ENCODE assay signal across 25 mouse cellular contexts in genomic region chr19:57767051-57767450, GRCm38 (mm10).
"Had no signal": no experiment of that assay in that cellular context is flagged by ENCODE, and none has a peak within 500 bp of the region (broad histone marks: within the 10 kb centered on the region; RNA-seq: fewer than 3 reads in every experiment).

No protein-coding gene starts in this region.

- H3K9ac ChIP-seq: embryonic facial prominence, embryonic 12.5 days; embryonic facial prominence, embryonic 13.5 days; embryonic facial prominence, embryonic 15.5 days; forebrain, embryonic 12.5 days; forebrain, embryonic 13.5 days; forebrain, embryonic 15.5 days; forebrain, postnatal 0 days had no signal

- H3K4me1 ChIP-seq: embryonic facial prominence, embryonic 10.5 days; embryonic facial prominence, embryonic 12.5 days; embryonic facial prominence, embryonic 13.5 days; embryonic facial prominence, embryonic 15.5 days; forebrain, embryonic 10.5 days; forebrain, embryonic 12.5 days; forebrain, embryonic 13.5 days; forebrain, embryonic 15.5 days had no signal

- H3K4me3 ChIP-seq: embryonic facial prominence, embryonic 10.5 days; embryonic facial prominence, embryonic 12.5 days; embryonic facial prominence, embryonic 13.5 days; embryonic facial prominence, embryonic 15.5 days; erythroblast, embryonic 14.5 days; forebrain, embryonic 10.5 days; forebrain, embryonic 12.5 days; forebrain, embryonic 13.5 days; forebrain, embryonic 15.5 days; gastrocnemius, adult 2 months; heart, adult 2 months had no signal

- H3K9me3 ChIP-seq: embryonic facial prominence, embryonic 10.5 days; embryonic facial prominence, embryonic 12.5 days; embryonic facial prominence, embryonic 13.5 days; embryonic facial prominence, embryonic 15.5 days; forebrain, embryonic 10.5 days; forebrain, embryonic 12.5 days; forebrain, embryonic 13.5 days; forebrain, embryonic 15.5 days had no signal

- H3K27ac ChIP-seq: embryonic facial prominence, embryonic 10.5 days; embryonic facial prominence, embryonic 12.5 days; embryonic facial prominence, embryonic 13.5 days; embryonic facial prominence, embryonic 15.5 days; forebrain, embryonic 10.5 days; forebrain, embryonic 12.5 days; forebrain, embryonic 13.5 days; forebrain, embryonic 15.5 days; gastrocnemius, adult 2 months; heart, adult 2 months had no signal

- DNase-seq: cerebellum, adult 9-10 months; cerebellum, adult 9-11 months; cerebellum, postnatal 10 days; cerebellum, postnatal 14 days; cerebellum, postnatal 25 days; cerebellum, postnatal 36 days; embryo, embryonic 11 days; forebrain, postnatal 0 days; gastrocnemius, adult 2 months; gastrocnemius, postnatal 10 days; gastrocnemius, postnatal 14 days; gastrocnemius, postnatal 25 days; gastrocnemius, postnatal 36 days; heart, adult 11 months; heart, adult 18-20 months; heart, adult 2 months had no signal

- H3K36me3 ChIP-seq: embryonic facial prominence, embryonic 12.5 days; forebrain, embryonic 12.5 days; forebrain, embryonic 15.5 days had no signal

- H3K27me3 ChIP-seq: embryonic facial prominence, embryonic 12.5 days; embryonic facial prominence, embryonic 13.5 days; embryonic facial prominence, embryonic 15.5 days; forebrain, embryonic 12.5 days; forebrain, embryonic 13.5 days; forebrain, embryonic 15.5 days had no signal
